Mouse (Mus musculus) lung, postnatal 0 days (tissue): Measurements from ENCODE around the gene Inpp4a. TPM values are rescaled to one million over a fixed set of nuclear protein-coding genes. Genes with fewer than 3 reads are reported as not detected.

Experiments
- ATAC-seq: fragments of 200-750 bp; cut with Nextera tagmentation; 2 replicates; pipeline ENCODE4 v1.8.0; 2017; ENCODE audit warnings: moderate library complexity
- DNase-seq: peaks from one replicate; pipeline ENCODE4 v3.0.0-alpha.2; 2016; ENCODE audit warnings: low spot score
- H3K27ac ChIP-seq: fragments of 300-500 bp; sonication (generic); 2 replicates; pipeline ENCODE4 v1.5.1; 2014; ENCODE audit warnings: antibody characterized with exemption, mild to moderate bottlenecking, low read length, mixed read lengths
- H3K27me3 ChIP-seq: fragments of 300-500 bp; sonication (generic); replicated peaks from 2 replicates; pipeline ENCODE4 v1.6.1; 2014; ENCODE audit warnings: low read length, mixed read lengths; ENCODE audit not compliant: insufficient read depth
- H3K36me3 ChIP-seq: fragments of 300-500 bp; sonication (generic); 2 replicates; pipeline ENCODE4 v1.6.1; 2014; ENCODE audit warnings: low read length, mixed read lengths; ENCODE audit not compliant: insufficient read depth
- H3K4me1 ChIP-seq: fragments of 300-500 bp; sonication (generic); 2 replicates; pipeline ENCODE4 v1.6.1; 2014; ENCODE audit warnings: antibody characterized with exemption, low read depth, low read length, mixed read lengths; ENCODE audit not compliant: insufficient read depth
- H3K4me2 ChIP-seq: fragments of 300-500 bp; sonication (generic); replicated peaks from 2 replicates; pipeline ENCODE4 v1.6.1; 2014; ENCODE audit warnings: low read depth, mild to moderate bottlenecking, low read length, moderate library complexity, mixed read lengths
- H3K4me3 ChIP-seq: fragments of 300-500 bp; sonication (generic); 2 replicates; pipeline ENCODE4 v1.5.1; 2014; ENCODE audit warnings: low read depth, low read length
- H3K9ac ChIP-seq: fragments of 300-500 bp; sonication (generic); replicated peaks from 2 replicates; pipeline ENCODE4 v1.6.1; 2014; ENCODE audit warnings: low read depth, mild to moderate bottlenecking
- H3K9me3 ChIP-seq: fragments of 300-500 bp; sonication (generic); 2 replicates; pipeline ENCODE4 v1.6.1; 2016; ENCODE audit warnings: low read length, mixed read lengths
- CTCF ChIP-seq: IDR thresholded peaks from 2 replicates; pipeline ENCODE4 v1.5.1; 2016; ENCODE audit warnings: antibody characterized with exemption, mild to moderate bottlenecking
- EP300 ChIP-seq: IDR thresholded peaks from 2 replicates; pipeline ENCODE4 v1.6.1; 2016; ENCODE audit warnings: antibody characterized with exemption, mild to moderate bottlenecking, control low read depth
- WGBS: fragments of 180-500 bp; shearing (Covaris S2); extraction: QIAGEN DNeasy Blood & Tissue Kit; methylation state at CpG from one replicate; pipeline ENCODE4 v1.1.7; 2014; 5-methylcytosine and 5-hydroxymethylcytosine counted together
- polyA plus RNA-seq: library from polyadenylated mRNA; unstranded; fragments of >200 nt; fragmentation: Nextera tagmentation; extraction: Ambion mirVana; gene quantifications from 2 replicates; pipeline ENCODE4 v1.2.1, GENCODE M21; 2015

The Inpp4a gene
- polyA plus RNA-seq, 1 experiment from 2014 or later: 15.8 TPM

GRCm38 (mm10) chr1:37399734-37400133 is 100.1 kb downstream of the Inpp4a start:
- ATAC-seq (no peak), DNase-seq (no peak)
- Histone ChIP-seq H3K36me3 (0 out of 2 replicates have a peak, but pooled peaks cover 4% of the 10 kb centered on the region), H3K27me3 (no peaks in the 10 kb centered on the region), H3K4me1 (no peaks in the 10 kb centered on the region), H3K9me3 (no peaks in the 10 kb centered on the region), H3K27ac (no peak overlapping the region), H3K4me3 (no peak overlapping the region), H3K9ac (no peak overlapping the region), H3K4me2 (no peak overlapping the region)
- 59% methylated on average over 8 of the region's 8 CpGs for WGBS
- TF ChIP-seq CTCF (no peak), EP300 (no peak)

GRCm38 (mm10) chr1:37401687-37402086 is 102.0 kb downstream of the Inpp4a start:
- H3K9me3 ChIP-seq: no peaks in the 10 kb centered on the region
- ATAC-seq (peak; percentile 43), DNase-seq (peak; percentile 59)
- no peak overlapping the region for H3K9ac ChIP-seq
- H3K36me3 ChIP-seq: 0 out of 2 replicates have a peak, but pooled peaks cover 4% of the 10 kb centered on the region
- H3K27me3 ChIP-seq: no peaks in the 10 kb centered on the region
- H3K4me1 ChIP-seq: no peaks in the 10 kb centered on the region
- no peak overlapping the region for H3K27ac ChIP-seq
- no peak overlapping the region for H3K4me2 ChIP-seq
- WGBS: 55% methylated on average over 4 of the region's 4 CpGs
- TF ChIP-seq EP300 (no peak), CTCF (peak; percentile 87)
- H3K4me3 ChIP-seq: no peak overlapping the region

- Histone ChIP-seq H3K4me2 (no peak overlapping the region), H3K9me3 (no peaks in the 10 kb centered on the region), H3K36me3 (no peaks in the 10 kb centered on the region), H3K9ac (no peak overlapping the region), H3K4me1 (no peaks in the 10 kb centered on the region), H3K27ac (no peak overlapping the region), H3K27me3 (no peaks in the 10 kb centered on the region), H3K4me3 (no peak overlapping the region)
- DNase-seq (no peak), ATAC-seq (no peak)
- WGBS: 82% methylated on average over 2 of the region's 2 CpGs
- no peak for TF ChIP-seq CTCF
- no peak for TF ChIP-seq EP300
Observed at GRCm38 (mm10) chr1:37405137-37405536, 105.5 kb downstream of the Inpp4a start.

GRCm38 (mm10) chr1:37407228-37407627 is 107.6 kb downstream of the Inpp4a start:
- H3K4me3 ChIP-seq: no peak overlapping the region
- H3K27me3 ChIP-seq: no peaks in the 10 kb centered on the region
- no peaks in the 10 kb centered on the region for H3K4me1 ChIP-seq
- H3K9ac ChIP-seq: no peak overlapping the region
- WGBS: 82% methylated on average over 8 of the region's 8 CpGs
- no peaks in the 10 kb centered on the region for H3K9me3 ChIP-seq
- no peak for TF ChIP-seq EP300
- TF ChIP-seq CTCF: no peak
- DNase-seq (no peak), ATAC-seq (no peak)
- no peaks in the 10 kb centered on the region for H3K36me3 ChIP-seq
- H3K4me2 ChIP-seq: no peak overlapping the region
- no peak overlapping the region for H3K27ac ChIP-seq

GRCm38 (mm10) chr1:37408059-37408458 is 108.4 kb downstream of the Inpp4a start:
- Histone ChIP-seq H3K4me1 (no peaks in the 10 kb centered on the region), H3K36me3 (no peaks in the 10 kb centered on the region), H3K27ac (no peak overlapping the region), H3K9me3 (no peaks in the 10 kb centered on the region), H3K4me2 (no peak overlapping the region), H3K4me3 (no peak overlapping the region), H3K27me3 (no peaks in the 10 kb centered on the region), H3K9ac (no peak overlapping the region)
- no peak for TF ChIP-seq CTCF
- TF ChIP-seq EP300: no peak
- no peak for ATAC-seq
- WGBS: 71% methylated on average over 8 of the region's 8 CpGs
- no peak for DNase-seq

GRCm38 (mm10) chr1:37408678-37409077 is 109.0 kb downstream of the Inpp4a start:
- Histone ChIP-seq H3K4me2 (no peak overlapping the region), H3K9me3 (no peaks in the 10 kb centered on the region), H3K4me1 (no peaks in the 10 kb centered on the region), H3K4me3 (no peak overlapping the region), H3K27me3 (no peaks in the 10 kb centered on the region), H3K9ac (no peak overlapping the region), H3K36me3 (no peaks in the 10 kb centered on the region), H3K27ac (no peak overlapping the region)
- no peak for DNase-seq
- 70% methylated on average over 3 of the region's 3 CpGs for WGBS
- TF ChIP-seq CTCF: no peak
- no peak for TF ChIP-seq EP300
- no peak for ATAC-seq

- ATAC-seq (no peak), DNase-seq (no peak)
- Histone ChIP-seq H3K4me2 (no peak overlapping the region), H3K27ac (no peak overlapping the region), H3K4me1 (no peaks in the 10 kb centered on the region), H3K36me3 (no peaks in the 10 kb centered on the region), H3K27me3 (no peaks in the 10 kb centered on the region), H3K4me3 (no peak overlapping the region), H3K9me3 (no peaks in the 10 kb centered on the region), H3K9ac (no peak overlapping the region)
- no peak for TF ChIP-seq EP300
Observed at GRCm38 (mm10) chr1:37409647-37410046, 110.0 kb downstream of the Inpp4a start.
